Mouse (Mus musculus) CD4-positive naive resting alpha-beta T cell, adult 57 days (primary cell): ENCODE measurements around the gene Olfr492. TPM values are rescaled to one million over a fixed set of nuclear protein-coding genes. Genes with fewer than 3 reads are reported as not detected.

Source experiments
- total RNA-seq: library from RNA; stranded (reverse); gene quantifications from one replicate; pipeline ENCODE4 v1.2.4, GENCODE M21; 2023

The Olfr492 gene
- not detected for total RNA-seq

DNA sequence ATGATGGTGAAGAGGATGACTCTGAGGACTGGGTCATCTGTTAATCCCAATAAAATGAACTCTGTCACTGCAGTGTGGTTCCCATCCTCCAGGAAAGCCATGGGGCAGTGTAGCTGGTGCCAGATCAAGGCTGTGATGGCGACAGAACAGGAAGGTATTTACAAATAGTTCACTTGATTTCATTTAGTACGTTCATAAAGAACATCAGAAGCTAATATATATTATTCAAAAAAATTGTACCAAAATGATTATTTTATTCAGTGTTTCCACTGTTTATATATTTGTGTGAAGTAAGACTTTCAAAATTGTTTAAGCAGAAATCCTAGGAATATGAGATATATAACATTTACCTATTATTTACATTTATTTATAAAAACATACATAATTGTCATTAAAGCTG, at the start of gene Olfr492:
Gene Olfr492, minus strand, starts transcription at position 101 of the 400 bp plus-strand sequence.

GRCm38 (mm10) chr7:108365035-108365434, 41.6 kb upstream of the Olfr492 start, which contains the start of gene Olfr494:
Gene Olfr494, plus strand, starts transcription at chr7:108365335.

GRCm38 (mm10) chr7:108346879-108347278, 23.4 kb upstream of the Olfr492 start, which contains the start of gene Olfr493:
Gene Olfr493, minus strand, starts transcription at chr7:108346979.

DNA sequence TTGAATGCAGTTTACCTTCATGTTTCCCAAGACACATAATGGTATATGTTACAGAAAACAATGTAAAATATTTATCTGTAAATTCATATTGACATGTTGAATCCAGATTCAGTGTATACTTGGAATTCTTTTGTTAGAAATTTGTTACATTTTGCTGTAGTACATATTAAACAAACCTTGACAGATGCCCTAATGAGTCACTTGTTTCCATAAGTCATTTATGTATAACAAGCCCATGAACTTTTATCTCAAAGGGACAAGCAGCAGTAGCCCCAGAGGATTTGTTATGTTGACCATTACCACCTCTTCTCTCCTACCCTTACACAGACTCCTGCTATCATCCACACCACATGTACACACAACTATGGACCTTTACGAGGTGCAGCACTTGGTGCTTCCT, 10.3 kb downstream of the Olfr492 start, which contains the start of gene Olfr491:
Gene Olfr491, plus strand, starts transcription at position 301 of the 400 bp plus-strand sequence.

GRCm38 (mm10) chr7:108288834-108289233, 34.6 kb downstream of the Olfr492 start, which contains the start of gene Olfr490:
Gene Olfr490, minus strand, starts transcription at chr7:108288934.

Other genes starting within 250 kb of the Olfr492 start
- gene Olfr481, start 243.8 kb downstream of the Olfr492 start, total RNA-seq: not detected
- gene Olfr482, start 226.1 kb downstream of the Olfr492 start, total RNA-seq: 1.5 TPM
- gene Olfr483, start 222.8 kb downstream of the Olfr492 start, total RNA-seq: not detected
- gene Olfr484, start 196.2 kb downstream of the Olfr492 start, total RNA-seq: not detected
- not detected for gene Olfr485, start 163.8 kb downstream of the Olfr492 start, total RNA-seq
- gene Olfr486, start 150.9 kb downstream of the Olfr492 start, total RNA-seq: not detected
- not detected for gene Olfr487, start 109.0 kb downstream of the Olfr492 start, total RNA-seq
- gene Olfr488, start 65.3 kb downstream of the Olfr492 start, total RNA-seq: not detected
- gene Olfr490, start 34.7 kb downstream of the Olfr492 start, total RNA-seq: not detected
- gene Olfr491, start 10.2 kb downstream of the Olfr492 start, total RNA-seq: not detected
- not detected for gene Olfr493, start 23.3 kb upstream of the Olfr492 start, total RNA-seq
- not detected for gene Olfr494, start 41.7 kb upstream of the Olfr492 start, total RNA-seq
- gene Olfr495, start 69.5 kb upstream of the Olfr492 start, total RNA-seq: not detected
- not detected for gene Olfr497, start 96.7 kb upstream of the Olfr492 start, total RNA-seq
- not detected for gene Olfr498, start 141.7 kb upstream of the Olfr492 start, total RNA-seq
- not detected for gene Olfr502, start 201.4 kb upstream of the Olfr492 start, total RNA-seq
- gene Olfr503, start 220.9 kb upstream of the Olfr492 start, total RNA-seq: not detected
- gene Olfr504, start 242.1 kb upstream of the Olfr492 start, total RNA-seq: not detected